Mouse (Mus musculus): ENCODE measurements at regions not wholly inside any gene's neighbourhood (a gene's known extent, or its start where the extent isn't known, plus 50 kb on each side); places are given as distances from the start of the nearest gene placed in this dataset.

GRCm38 (mm10) chr13:44651259-44652238 lies 77.7 kb upstream of the Jarid2 start:
- ChIA-PET CTCF (interaction anchor here in 3 of 4 experiments (0.5 to 0.9 kb wide), 7 partner anchors 23 to 1454 kb away, joined by 3 to 10 read pairs (median 3); no protein-coding TSS in a partner anchor), POLR2A (interaction anchor here in 3 of 4 experiments (0.5 to 1.9 kb wide), 21 partner anchors 8 to 566 kb away, joined by 3 to 12 read pairs (median 3); no protein-coding TSS in a partner anchor)

GRCm38 (mm10) chr13:44657905-44658414 lies 71.3 kb upstream of the Jarid2 start:
- ChIA-PET POLR2A (interaction anchor here in 1 of 4 experiments (0.5 kb wide), 1 partner anchor 10 kb away, joined by 3 read pairs; no protein-coding TSS in a partner anchor), CTCF (no interaction called here)

GRCm38 (mm10) chr13:44659861-44660260 lies 69.4 kb upstream of the Jarid2 start:
- POLR2A ChIA-PET: interaction anchor here in 3 of 4 experiments (0.5 to 2.3 kb wide), 11 partner anchors 8 to 81 kb away, joined by 3 to 11 read pairs (median 3); no protein-coding TSS in a partner anchor
- CTCF ChIA-PET: interaction anchor here in 1 of 4 experiments (0.6 kb wide), 1 partner anchor 113 kb away, joined by 5 read pairs; no protein-coding TSS in a partner anchor

GRCm38 (mm10) chr13:44663062-44663461 lies 66.2 kb upstream of the Jarid2 start:
- ChIA-PET CTCF (no interaction called here), POLR2A (interaction anchor here in 2 of 4 experiments (0.8 to 1.9 kb wide), 4 partner anchors 9 to 12 kb away, joined by 3 to 9 read pairs (median 3); no protein-coding TSS in a partner anchor)

GRCm38 (mm10) chr13:44663730-44664129 lies 65.5 kb upstream of the Jarid2 start:
- CTCF ChIA-PET: interaction anchor here in 1 of 4 experiments (0.6 kb wide), 1 partner anchor 95 kb away, joined by 13 read pairs; no protein-coding TSS in a partner anchor
- POLR2A ChIA-PET: interaction anchor here in 3 of 4 experiments (0.6 to 1.9 kb wide), 10 partner anchors 9 to 88 kb away, joined by 3 to 9 read pairs (median 3); no protein-coding TSS in a partner anchor

- ChIA-PET CTCF (interaction anchor here in 1 of 4 experiments (0.6 to 0.7 kb wide), 2 partner anchors 229 to 1029 kb away, joined by 3 to 4 read pairs; no protein-coding TSS in a partner anchor), POLR2A (interaction anchor here (0.6 to 2.0 kb wide), 15 partner anchors 9 to 67 kb away, joined by 3 to 11 read pairs (median 4); no protein-coding TSS in a partner anchor)
Observed at GRCm38 (mm10) chr13:44669761-44670160, 59.5 kb upstream of the Jarid2 start.

GRCm38 (mm10) chr13:44673337-44673966 lies 55.8 kb upstream of the Jarid2 start:
- POLR2A ChIA-PET: interaction anchor here in 3 of 4 experiments (0.6 to 3.7 kb wide), 24 partner anchors 8 to 480 kb away, joined by 3 to 19 read pairs (median 3); no protein-coding TSS in a partner anchor
- CTCF ChIA-PET: interaction anchor here in 2 of 4 experiments (0.6 to 0.7 kb wide), 3 partner anchors 60 to 510 kb away, joined by 4 to 5 read pairs (median 4); no protein-coding TSS in a partner anchor

GRCm38 (mm10) chr13:44673967-44674357 lies 55.3 kb upstream of the Jarid2 start:
- POLR2A ChIA-PET: interaction anchor here in 2 of 4 experiments (0.7 to 3.7 kb wide), 19 partner anchors 8 to 78 kb away, joined by 3 to 19 read pairs (median 3); no protein-coding TSS in a partner anchor
- CTCF ChIA-PET: interaction anchor here in 1 of 4 experiments (0.7 kb wide), 1 partner anchor 60 kb away, joined by 4 read pairs; no protein-coding TSS in a partner anchor

GRCm38 (mm10) chr13:44674926-44675650 lies 54.2 kb upstream of the Jarid2 start:
- ChIA-PET POLR2A (interaction anchor here (0.5 to 3.7 kb wide), 16 partner anchors 9 to 1373 kb away, joined by 3 to 19 read pairs (median 4); no protein-coding TSS in a partner anchor), CTCF (no interaction called here)

GRCm38 (mm10) chr13:44676041-44676440 lies 53.2 kb upstream of the Jarid2 start:
- ChIA-PET POLR2A (interaction anchor here (0.5 to 3.7 kb wide), 17 partner anchors 12 to 108 kb away, joined by 3 to 19 read pairs (median 4); partner anchors contain the start of gene Jarid2 (in 1 of the 4)), CTCF (interaction anchor here in 2 of 4 experiments (0.5 to 0.8 kb wide), 2 partner anchors 50 to 273 kb away, joined by 3 to 4 read pairs; no protein-coding TSS in a partner anchor)

GRCm38 (mm10) chr13:44678121-44678520 lies 51.2 kb upstream of the Jarid2 start:
- ChIA-PET CTCF (interaction anchor here in 1 of 4 experiments (0.6 kb wide), 1 partner anchor 1289 kb away, joined by 19 read pairs; no protein-coding TSS in a partner anchor), POLR2A (interaction anchor here in 3 of 4 experiments (0.7 to 3.4 kb wide), 26 partner anchors 10 to 285 kb away, joined by 3 to 15 read pairs (median 4); partner anchors contain the start of gene Jarid2 (in 1 of the 3))

- ChIA-PET POLR2A (interaction anchor here (0.6 to 3.4 kb wide), 36 partner anchors 9 to 1764 kb away, joined by 3 to 15 read pairs (median 4); partner anchors contain the start of gene Jarid2 (in 1 of the 4)), CTCF (interaction anchor here in 3 of 4 experiments (0.6 to 1.1 kb wide), 4 partner anchors 173 to 940 kb away, joined by 3 to 6 read pairs (median 4); no protein-coding TSS in a partner anchor)
Observed at GRCm38 (mm10) chr13:44679457-44679856, 49.8 kb upstream of the Jarid2 start.
